In the genomic region with DNA sequence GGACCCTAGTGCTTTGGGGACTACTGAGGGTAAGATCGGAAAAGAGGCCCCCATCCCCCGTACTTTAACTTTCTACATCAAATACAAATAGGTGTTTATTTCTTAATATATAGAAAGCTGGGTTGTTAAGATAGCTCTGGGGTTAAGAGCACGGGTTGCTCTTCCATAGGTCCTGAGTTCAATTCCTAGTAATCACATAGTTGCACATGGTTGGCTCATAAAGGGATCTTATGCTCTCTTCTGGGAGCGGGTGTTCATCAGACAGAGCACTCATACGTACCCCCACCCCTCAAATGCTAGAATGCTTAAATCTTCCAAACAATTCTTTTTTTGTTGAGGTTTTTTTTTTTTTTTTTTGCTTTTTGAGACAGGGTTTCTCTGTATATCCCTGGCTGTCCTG, we compare ENCODE assay signal across 9 mouse cellular contexts. TPM values are rescaled to one million over a fixed set of nuclear protein-coding genes. Genes with fewer than 3 reads are reported as not detected.
DNase-seq lines count a peak whose midpoint lies in the region; ATAC-seq and TF ChIP-seq lines count a peak whose summit lies in the region.
"Had no signal": no experiment of that assay in that cellular context is flagged by ENCODE, and none has a peak within 500 bp of the region (broad histone marks: within the 10 kb centered on the region; RNA-seq: fewer than 3 reads in every experiment).

No protein-coding gene starts in this region.

- H3K4me3 ChIP-seq in heart, embryonic 10.5 days: peak overlapping the region; percentile 83
- peak overlapping the region; percentile 92 for H3K4me3 ChIP-seq in E14TG2a.4 (replicated peaks; ENCODE audit: low read length)
- peak overlapping the region; percentile 76 for H3K4me3 ChIP-seq in forebrain, embryonic 16.5 days (replicated peaks; ENCODE audit: low read length)
- peak overlapping the region; percentile 95 for H3K4me3 ChIP-seq in liver, embryonic 16.5 days (ENCODE audit: low read depth, low read length)

- H3K27ac ChIP-seq in heart, embryonic 10.5 days: peak overlapping the region; percentile 93
- H3K27ac ChIP-seq in forebrain, embryonic 16.5 days (ENCODE audit: low read length): peak overlapping the region; percentile 91
- H3K27ac ChIP-seq in liver, embryonic 16.5 days (ENCODE audit: low read length): peak overlapping the region; percentile 94

- H3K4me1 ChIP-seq in heart, embryonic 10.5 days: peaks cover 9% of the 10 kb centered on the region; the same call in 1 of the 2 replicates
- peaks cover 52% of the 10 kb centered on the region for H3K4me1 ChIP-seq in E14TG2a.4 (replicated peaks; ENCODE audit: low read depth, low read length)
- H3K4me1 ChIP-seq in forebrain, embryonic 16.5 days (replicated peaks; ENCODE audit: control insufficient read depth, insufficient read depth, low read length): peaks cover 10% of the 10 kb centered on the region
- H3K4me1 ChIP-seq in liver, embryonic 16.5 days (ENCODE audit: control insufficient read depth, low read depth, low read length): peaks cover 3% of the 10 kb centered on the region

- H3K9ac ChIP-seq in forebrain, embryonic 16.5 days (replicated peaks; ENCODE audit: low read depth, low read length): peak overlapping the region; percentile 71
- peak overlapping the region; percentile 92 for H3K9ac ChIP-seq in liver, embryonic 16.5 days (ENCODE audit: low read depth, low read length)

- ATAC-seq in forebrain, embryonic 16.5 days: peak; percentile 3; the same call in 1 of the 2 replicates
- no peak for ATAC-seq in liver, embryonic 16.5 days (ENCODE audit: low read depth)

- WGBS in heart, embryonic 10.5 days: 5% methylated on average over 5 of the region's 5 CpGs
- WGBS in forebrain, embryonic 16.5 days: 5% methylated on average over 5 of the region's 5 CpGs
- WGBS in liver, embryonic 16.5 days (ENCODE audit: insufficient replicate concordance): 4% methylated on average over 5 of the region's 5 CpGs

- no peak for DNase-seq in heart, embryonic 10.5 days (ENCODE audit: low spot score)
- no peak for DNase-seq in heart, adult 8-10 months (ENCODE audit: low spot score)
- DNase-seq in ovary, postnatal 10 days (ENCODE audit: low spot score): no peak
- DNase-seq in right cerebral cortex, postnatal 14 days: no peak
- DNase-seq in kidney, postnatal 4 days: no peak

- H3K9me3 ChIP-seq in heart, embryonic 10.5 days: no peaks in the 10 kb centered on the region
- H3K9me3 ChIP-seq in E14TG2a.4 (ENCODE audit: low read length): no peaks in the 10 kb centered on the region
- no peaks in the 10 kb centered on the region for H3K9me3 ChIP-seq in forebrain, embryonic 16.5 days (ENCODE audit: control insufficient read depth, low read length)
- no peaks in the 10 kb centered on the region for H3K9me3 ChIP-seq in liver, embryonic 16.5 days (replicated peaks; ENCODE audit: control insufficient read depth, low read length)

- H3K4me2 ChIP-seq in forebrain, embryonic 16.5 days (ENCODE audit: low read length): peak overlapping the region; percentile 55
- peak overlapping the region; percentile 73 for H3K4me2 ChIP-seq in liver, embryonic 16.5 days (ENCODE audit: low read depth, low read length)

- peaks cover 16% of the 10 kb centered on the region for H3K27me3 ChIP-seq in heart, embryonic 10.5 days (ENCODE audit: insufficient read depth, poor library complexity, severe bottlenecking)
- peaks cover 8% of the 10 kb centered on the region; the same call in 1 of the 2 replicates for H3K27me3 ChIP-seq in E14TG2a.4 (ENCODE audit: insufficient read depth, low read length)
- H3K27me3 ChIP-seq in forebrain, embryonic 16.5 days (replicated peaks; ENCODE audit: control insufficient read depth, insufficient read depth, low read length): peaks cover 6% of the 10 kb centered on the region
- peaks cover 20% of the 10 kb centered on the region for H3K27me3 ChIP-seq in liver, embryonic 16.5 days (ENCODE audit: control insufficient read depth, insufficient read depth, low read depth, low read length)

- H3K36me3 ChIP-seq in heart, embryonic 10.5 days: peaks cover 25% of the 10 kb centered on the region
- peaks cover 30% of the 10 kb centered on the region for H3K36me3 ChIP-seq in E14TG2a.4 (ENCODE audit: insufficient read depth, low read length)
- peaks cover 18% of the 10 kb centered on the region for H3K36me3 ChIP-seq in forebrain, embryonic 16.5 days (ENCODE audit: control insufficient read depth, insufficient read depth)
- peaks cover 17% of the 10 kb centered on the region for H3K36me3 ChIP-seq in liver, embryonic 16.5 days (ENCODE audit: control insufficient read depth, insufficient read depth)

- TF ChIP-seq CTCF in E14TG2a.4 (conservative IDR thresholded peaks at IDR 0.05; ENCODE audit: low read length): no peak

RNA-seq across cellular contexts. Expression of a gene that starts 0.5 kb away (rescaled TPM):
- 12.4 and 13.8 TPM in 2 replicates for polyA plus RNA-seq in heart, embryonic 10.5 days (2016; fragmentation: Nextera tagmentation; extraction: Ambion mirVana)
- 1 to 10 TPM; 1.2 to 2.8 (median 2.0) TPM for total RNA-seq in heart, adult 8-10 months (2022)
- 25.1 and 26.3 TPM in 2 replicates for polyA plus RNA-seq in forebrain, embryonic 16.5 days (2015; fragmentation: Nextera tagmentation; extraction: Ambion mirVana)
- polyA plus RNA-seq in liver, embryonic 16.5 days (2015; fragmentation: Nextera tagmentation; extraction: Ambion mirVana): 9.0 and 9.4 TPM in 2 replicates

RNA-seq across cellular contexts. Expression of a gene that starts 0.6 kb away (rescaled TPM):
- polyA plus RNA-seq in heart, embryonic 10.5 days (2016; fragmentation: Nextera tagmentation; extraction: Ambion mirVana): 0.48 and 0.51 TPM in 2 replicates
- not detected for total RNA-seq in heart, adult 8-10 months (2022)
- 1.3 and 2.3 TPM in 2 replicates for polyA plus RNA-seq in forebrain, embryonic 16.5 days (2015; fragmentation: Nextera tagmentation; extraction: Ambion mirVana)
- 0.05 and 0.09 TPM in 2 replicates for polyA plus RNA-seq in liver, embryonic 16.5 days (2015; fragmentation: Nextera tagmentation; extraction: Ambion mirVana)

RNA-seq across cellular contexts. Expression of a gene that starts 12.3 kb away (rescaled TPM):
- polyA plus RNA-seq in heart, embryonic 10.5 days (2016; fragmentation: Nextera tagmentation; extraction: Ambion mirVana): 15.5 and 17.3 TPM in 2 replicates
- total RNA-seq in heart, adult 8-10 months (2022): 1 to 10 TPM; 5.1 to 6.3 (median 5.7) TPM
- polyA plus RNA-seq in forebrain, embryonic 16.5 days (2015; fragmentation: Nextera tagmentation; extraction: Ambion mirVana): 15.7 and 20.6 TPM in 2 replicates
- 5.2 and 5.8 TPM in 2 replicates for polyA plus RNA-seq in liver, embryonic 16.5 days (2015; fragmentation: Nextera tagmentation; extraction: Ambion mirVana)

RNA-seq across cellular contexts. Expression of a gene that starts 12.3 kb away (rescaled TPM):
- 2.8 and 3.6 TPM in 2 replicates for polyA plus RNA-seq in heart, embryonic 10.5 days (2016; fragmentation: Nextera tagmentation; extraction: Ambion mirVana)
- under 1 TPM in 1 of 4 experiments, not detected in 3; 0.03 TPM for total RNA-seq in heart, adult 8-10 months (2022)
- polyA plus RNA-seq in forebrain, embryonic 16.5 days (2015; fragmentation: Nextera tagmentation; extraction: Ambion mirVana): 19.4 and 21.6 TPM in 2 replicates
- 0.14 and 0.18 TPM in 2 replicates for polyA plus RNA-seq in liver, embryonic 16.5 days (2015; fragmentation: Nextera tagmentation; extraction: Ambion mirVana)

RNA-seq across cellular contexts. Expression of a gene that starts 41.1 kb away (rescaled TPM):
- not detected in 2 replicates for polyA plus RNA-seq in heart, embryonic 10.5 days (2016; fragmentation: Nextera tagmentation; extraction: Ambion mirVana)
- not detected for total RNA-seq in heart, adult 8-10 months (2022)
- not detected in 2 replicates for polyA plus RNA-seq in forebrain, embryonic 16.5 days (2015; fragmentation: Nextera tagmentation; extraction: Ambion mirVana)
- polyA plus RNA-seq in liver, embryonic 16.5 days (2015; fragmentation: Nextera tagmentation; extraction: Ambion mirVana): not detected in 2 replicates
- total RNA-seq: layer of hippocampus, postnatal 14 days had no signal
